Mouse (Mus musculus): Measurements from ENCODE around the gene Vpreb2. TPM values are rescaled to one million over a fixed set of nuclear protein-coding genes. Genes with fewer than 3 reads are reported as not detected.
"Not testable (repeated sequence)": the region's sequence is repeated elsewhere in the genome, so short reads cannot be mapped to it uniquely, and the experiment has no call there.

Vpreb2 gene
- not detected in 2 replicates for polyA plus RNA-seq (2012; rRNA removed)

DNA sequence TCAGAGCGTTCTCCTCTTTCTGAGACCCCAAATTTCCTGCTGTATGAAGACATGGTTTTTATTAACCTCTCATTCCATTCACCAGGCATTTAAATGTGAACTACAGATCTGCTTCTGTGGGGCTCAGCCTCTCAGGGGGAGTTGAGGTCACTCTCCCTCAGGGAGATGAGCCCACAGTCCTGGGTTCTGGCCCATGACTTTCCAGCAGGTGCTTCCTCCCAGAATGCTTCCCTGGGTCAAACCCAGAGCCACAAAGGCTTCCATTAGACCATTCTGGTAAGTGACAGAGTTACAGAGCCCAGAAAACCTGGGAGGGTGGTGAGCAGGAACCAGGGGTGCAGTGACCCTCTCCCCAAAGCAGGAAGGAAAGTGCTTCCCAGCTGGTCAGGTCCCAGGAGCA is at the start of gene Vpreb2:
Vpreb2 (plus strand) TSS at position 301 of the 400 bp plus-strand sequence.
- no peak for DNase-seq (ENCODE audit: low spot score)

DNA sequence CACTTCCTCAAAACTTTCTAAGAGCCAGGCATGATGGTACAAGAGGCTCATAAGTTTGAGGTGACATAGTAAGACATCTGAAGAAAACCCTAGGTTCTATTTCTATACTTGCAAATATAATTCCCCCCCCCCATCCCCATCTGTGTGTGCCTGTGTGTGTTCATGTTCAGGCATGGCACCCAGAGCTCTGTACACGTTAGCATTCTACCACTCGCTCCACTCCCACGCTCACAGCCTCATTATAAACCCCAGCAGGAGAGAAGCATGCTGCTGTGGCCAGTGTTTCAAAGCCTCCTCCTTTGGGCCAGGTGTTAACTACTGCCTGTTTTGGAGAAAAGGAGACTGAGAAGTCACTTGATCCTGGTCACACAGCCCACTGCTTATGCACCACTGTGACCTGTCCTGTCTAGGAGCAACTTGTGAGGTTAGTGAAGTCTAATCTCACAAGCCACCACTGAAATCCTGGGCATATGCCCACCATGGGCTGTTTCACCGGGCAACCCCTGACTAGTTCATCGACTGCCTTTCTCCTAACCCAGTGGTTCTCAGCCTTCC is 48.2 kb upstream of the Vpreb2 start:
- DNase-seq (ENCODE audit: low spot score): no peak

DNA sequence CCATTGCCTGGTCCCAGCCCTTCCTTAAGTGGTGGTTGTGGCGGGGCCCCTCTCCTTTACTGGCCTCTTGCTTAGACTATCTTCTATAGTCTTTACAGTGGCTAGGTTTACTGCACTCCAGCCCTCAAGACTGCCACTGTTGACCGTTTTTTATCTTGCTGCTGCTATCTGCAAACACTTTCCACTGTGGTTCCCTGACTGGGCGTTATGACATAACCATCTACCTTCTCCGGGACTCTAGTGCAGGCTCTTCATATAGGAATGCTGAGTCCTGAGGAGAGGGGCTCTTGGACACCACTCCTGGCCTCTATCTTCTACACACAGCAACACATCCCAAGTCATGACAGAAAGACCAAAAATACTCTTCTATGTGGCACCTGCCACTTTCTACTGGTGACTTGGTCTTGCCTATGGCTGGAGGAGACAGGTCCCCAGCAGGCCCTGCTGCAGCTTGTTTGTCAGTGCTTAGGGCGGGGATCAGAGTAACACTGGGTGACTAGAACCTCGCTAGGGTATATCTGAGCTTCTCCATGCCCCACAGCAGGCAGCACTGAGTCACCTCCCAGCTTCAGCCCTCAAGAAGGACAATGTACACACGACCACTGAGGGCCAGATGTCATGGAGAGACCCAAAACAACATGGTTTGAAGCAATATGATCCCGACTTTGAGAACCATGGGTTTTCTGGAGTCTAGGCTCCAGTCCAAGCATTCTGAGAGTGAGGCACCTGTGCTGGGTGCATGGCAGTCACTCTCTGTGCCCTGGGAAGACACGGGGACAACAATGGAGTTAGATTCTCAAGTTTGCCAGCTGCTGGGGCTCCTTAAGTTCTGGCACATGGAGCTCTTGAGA is 46.4 kb upstream of the Vpreb2 start:
- DNase-seq (ENCODE audit: low spot score): no peak

DNA sequence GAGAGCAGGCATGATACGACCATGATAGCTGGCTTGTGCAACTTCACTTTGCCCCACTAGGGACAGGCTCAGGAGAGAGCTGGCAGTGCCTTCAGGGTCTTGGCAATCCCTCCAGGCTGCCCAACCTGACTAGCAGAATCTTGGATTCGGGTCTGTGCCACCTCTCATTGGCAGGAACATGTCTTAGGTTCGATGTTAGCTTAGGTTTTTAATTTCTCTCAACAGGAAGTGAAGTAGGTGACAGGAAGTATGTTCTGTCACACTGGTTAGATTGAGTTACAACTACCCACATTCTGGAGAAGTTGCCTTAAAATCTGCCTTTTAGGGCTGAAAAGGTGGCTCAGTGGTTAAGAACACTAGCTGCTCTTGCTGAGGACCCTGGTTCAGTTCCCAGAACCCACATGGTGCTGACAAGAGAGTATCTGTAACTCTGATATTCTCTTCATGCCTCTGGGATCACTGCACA is 45.8 kb upstream of the Vpreb2 start:
- DNase-seq (ENCODE audit: low spot score): no peak

DNA sequence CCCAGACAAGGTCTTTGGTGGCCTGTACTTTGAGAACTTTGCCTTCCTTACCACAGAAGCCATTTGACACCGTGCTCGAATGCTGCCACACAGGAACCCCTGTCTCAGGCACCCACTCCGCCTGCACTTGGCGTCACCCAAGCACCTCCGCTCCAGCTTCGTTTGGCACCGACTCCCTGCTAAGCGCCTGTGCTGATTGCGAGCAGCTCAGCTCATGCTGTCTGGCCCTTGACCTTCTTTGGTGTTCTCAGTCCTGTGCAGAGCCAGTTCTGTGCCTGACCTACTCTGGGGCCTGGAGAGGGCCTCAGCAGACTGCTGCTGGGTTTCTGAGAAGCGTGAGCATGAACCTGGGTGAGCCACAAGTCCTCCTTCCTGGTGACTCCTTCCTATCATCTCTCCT is 43.5 kb upstream of the Vpreb2 start:
- DNase-seq (ENCODE audit: low spot score): no peak

DNA sequence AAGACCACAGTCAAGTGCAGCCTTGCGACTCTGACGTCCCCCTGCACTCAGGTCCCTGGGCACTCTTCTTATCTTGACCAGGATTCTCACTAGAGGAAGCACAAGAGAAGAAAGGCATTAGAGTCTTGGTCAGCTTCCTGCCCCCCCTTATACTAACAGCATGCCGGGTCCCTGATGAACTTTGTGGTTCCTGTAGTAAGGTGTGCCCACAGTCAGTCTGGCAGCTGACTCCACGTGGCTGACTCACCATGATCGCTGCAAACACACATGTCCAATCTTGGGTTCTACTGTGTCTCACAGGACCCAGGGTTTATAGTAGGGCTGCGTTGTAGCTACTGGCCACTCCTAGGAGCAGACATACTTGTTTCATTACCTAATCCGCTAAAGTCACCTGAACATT is 42.0 kb upstream of the Vpreb2 start:
- no peak for DNase-seq (ENCODE audit: low spot score)

DNA sequence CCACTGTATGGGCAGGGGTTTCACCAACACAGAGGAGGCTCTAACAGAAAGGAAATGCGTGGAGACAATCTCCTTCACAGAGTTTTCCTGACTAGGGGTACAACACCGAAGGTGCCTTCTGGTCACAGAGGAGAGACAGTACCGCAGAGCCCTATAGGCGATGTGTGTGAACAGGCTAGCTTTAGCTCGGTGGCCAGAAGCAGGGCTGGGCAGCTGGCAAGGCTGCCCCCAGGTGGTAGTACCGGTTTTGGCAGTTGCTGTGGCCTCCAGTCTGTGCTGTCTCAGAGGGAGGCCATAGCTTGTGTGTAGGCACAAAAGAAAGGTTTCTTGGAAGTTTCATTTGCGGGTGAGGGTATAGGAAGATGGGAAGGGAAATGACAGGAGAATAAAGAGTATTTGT is 41.4 kb upstream of the Vpreb2 start:
- DNase-seq (ENCODE audit: low spot score): no peak

DNA sequence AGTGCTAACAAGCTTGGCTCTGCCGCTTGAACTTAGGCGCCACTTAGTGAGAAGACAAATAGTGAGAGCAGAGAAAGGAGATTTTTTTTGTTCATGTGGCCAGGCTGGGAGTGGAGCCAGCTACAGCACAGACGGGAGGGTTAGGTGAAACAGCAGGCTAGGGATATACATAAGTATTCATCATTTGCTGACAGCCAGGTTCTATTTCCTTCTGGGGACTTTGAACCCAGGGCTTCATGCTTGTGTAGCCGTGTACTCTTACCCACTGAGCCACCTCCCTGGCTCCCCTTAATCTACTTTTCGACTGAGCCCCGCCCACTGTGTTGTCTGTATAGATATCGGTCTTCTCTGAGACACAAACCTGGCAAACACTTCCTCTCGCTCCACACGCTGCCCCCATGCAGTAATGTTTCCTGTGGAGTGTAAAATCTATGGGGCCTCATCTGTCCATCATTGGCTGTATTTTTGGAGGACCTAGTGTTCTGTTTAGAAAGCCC is 40.9 kb upstream of the Vpreb2 start:
- DNase-seq (ENCODE audit: low spot score): no peak

DNA sequence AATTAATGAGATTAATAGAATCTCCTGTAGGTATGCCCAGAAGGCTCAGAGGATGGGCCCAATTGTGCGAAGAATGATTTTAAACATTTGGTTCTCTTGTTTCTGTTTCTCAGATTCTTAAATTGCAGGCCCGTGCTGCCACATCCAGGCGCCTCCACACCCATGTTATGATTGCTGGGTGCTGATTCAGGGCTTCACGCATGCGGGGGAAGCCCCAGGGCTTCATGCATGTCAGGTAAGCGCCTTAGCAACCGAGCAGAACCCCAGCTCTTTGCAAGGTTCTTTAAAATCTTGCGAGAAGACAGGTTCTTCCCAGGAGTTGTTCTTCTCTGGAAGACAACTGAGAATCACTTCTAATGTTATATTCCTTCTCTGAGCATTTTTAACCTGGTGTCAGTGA is 36.8 kb upstream of the Vpreb2 start:
- no peak for DNase-seq (ENCODE audit: low spot score)

DNA sequence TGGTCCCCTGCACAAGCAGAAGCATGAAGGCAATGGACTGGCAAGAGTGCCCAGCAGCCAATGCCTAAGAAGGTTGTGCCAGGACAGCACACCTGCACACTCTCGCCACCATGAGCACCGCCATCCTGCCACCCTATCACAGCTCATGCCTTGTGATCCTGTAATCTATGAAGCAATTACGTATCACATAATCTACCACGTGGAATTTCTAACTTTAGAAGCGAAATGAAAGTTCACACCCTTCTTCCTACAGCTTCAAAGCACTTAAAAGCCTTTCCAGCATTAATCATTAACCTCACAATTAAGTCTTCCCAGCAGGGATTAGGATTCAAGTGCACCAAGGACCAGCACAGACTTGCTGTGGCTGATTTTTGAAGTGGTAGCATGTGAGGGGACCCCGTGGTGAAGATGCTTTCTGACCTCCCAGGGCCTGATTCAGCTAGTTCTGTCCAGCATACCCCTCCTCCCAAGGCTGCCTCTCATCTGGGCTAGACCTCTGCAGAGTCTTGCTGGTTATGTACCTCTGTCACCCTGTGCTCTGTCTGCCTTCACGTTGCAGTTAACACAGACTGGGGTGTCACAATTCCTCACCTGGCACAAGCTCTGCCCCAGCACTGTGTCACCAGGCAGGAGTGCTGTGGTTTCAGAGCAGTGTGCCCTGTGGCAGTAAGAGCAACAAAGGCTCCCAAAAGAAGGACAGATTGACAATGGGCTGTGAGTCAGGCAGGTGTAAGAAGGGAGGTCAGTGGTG is 35.0 kb upstream of the Vpreb2 start:
- DNase-seq (ENCODE audit: low spot score): no peak

DNA sequence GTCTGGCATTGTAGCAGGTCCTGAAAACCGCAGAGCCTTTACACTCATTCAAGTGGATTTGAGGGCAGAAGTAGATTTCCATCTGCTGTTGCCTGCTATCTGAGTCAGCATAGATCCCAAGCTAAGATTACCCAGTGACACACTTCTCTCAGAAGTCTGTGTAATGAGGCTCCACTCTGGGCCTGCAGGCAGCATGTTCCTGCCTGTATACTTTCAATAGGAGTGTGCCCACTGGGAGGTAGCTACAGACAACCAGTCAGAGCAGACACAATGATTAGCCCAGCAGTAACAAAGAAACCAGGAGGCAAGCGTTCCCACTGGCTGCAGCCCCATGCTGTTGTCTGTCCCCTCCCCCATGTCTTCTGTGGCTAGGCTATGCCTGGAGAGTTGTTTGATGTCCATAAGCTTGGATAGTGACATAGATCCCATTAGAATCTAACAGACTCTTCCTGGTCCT is 30.8 kb upstream of the Vpreb2 start:
- no peak for DNase-seq (ENCODE audit: low spot score)

DNA sequence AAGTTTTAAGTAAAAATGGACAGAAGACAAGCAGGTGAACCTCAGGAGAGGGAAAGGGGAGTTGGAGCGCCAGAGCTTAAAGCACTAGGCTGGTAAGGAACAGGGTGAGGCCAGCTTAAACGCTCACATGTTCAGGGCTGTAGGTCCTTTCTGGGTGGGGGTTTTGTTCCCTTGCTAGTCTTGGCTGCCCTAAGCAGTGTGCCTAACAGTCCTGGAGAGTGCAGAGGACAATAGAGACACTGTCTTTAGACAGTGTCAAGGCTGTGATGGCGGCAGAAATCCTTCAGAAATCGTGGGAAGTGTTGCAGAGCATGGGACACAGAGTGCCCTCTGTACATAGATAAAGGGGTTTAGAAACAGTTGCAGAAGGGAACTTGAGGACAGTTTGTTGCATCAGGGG is 30.2 kb upstream of the Vpreb2 start:
- no peak for DNase-seq (ENCODE audit: low spot score)

DNA sequence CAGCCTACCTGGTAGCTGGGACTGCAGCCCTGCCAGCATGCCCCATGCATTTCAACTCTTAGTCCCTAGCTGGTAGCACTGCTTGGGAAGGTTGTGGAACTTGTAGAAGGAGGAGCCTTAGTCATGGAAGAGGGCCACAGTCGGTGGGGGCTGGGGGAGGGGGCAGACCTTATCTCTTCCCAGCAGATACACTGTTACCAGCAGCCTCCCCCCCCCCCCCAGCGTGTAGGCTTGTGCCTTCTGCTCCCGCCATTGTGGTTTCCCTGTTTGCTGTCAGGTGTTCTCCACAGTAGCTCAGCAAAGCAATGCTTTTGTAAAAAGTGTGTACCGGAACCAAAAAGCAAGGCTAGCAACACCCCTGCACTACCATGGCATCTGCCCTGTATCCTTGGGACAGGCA is 28.6 kb upstream of the Vpreb2 start:
- DNase-seq (ENCODE audit: low spot score): no peak

DNA sequence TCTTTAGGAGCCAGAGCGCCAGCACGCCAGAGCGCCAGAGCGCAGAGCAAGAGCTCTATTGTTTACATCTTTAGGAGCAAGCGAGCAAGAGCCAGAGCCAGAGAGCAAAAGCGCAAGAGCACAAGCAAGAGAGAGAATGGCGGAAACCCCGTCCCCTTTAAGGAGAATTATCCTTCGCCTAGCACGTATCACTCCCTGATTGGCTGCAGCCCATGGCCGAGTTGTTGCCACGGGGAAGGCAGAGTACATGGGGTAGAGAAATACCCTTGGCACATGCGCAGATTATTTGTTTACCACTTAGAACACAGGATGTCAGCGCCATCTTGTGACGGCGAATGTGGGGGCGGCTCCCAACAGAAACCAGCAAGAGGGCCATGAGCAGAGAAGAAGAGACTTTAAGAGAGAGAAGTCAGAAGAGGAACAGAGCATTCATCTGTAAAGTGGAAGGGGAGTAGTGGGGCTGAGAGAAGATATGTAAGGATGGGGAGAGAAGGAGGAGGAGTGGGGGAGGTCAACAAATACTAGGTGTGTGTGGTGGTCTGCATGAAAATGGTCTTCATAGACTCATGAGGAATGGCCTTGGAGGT is 24.1 kb upstream of the Vpreb2 start:
- DNase-seq (ENCODE audit: low spot score): not testable (repeated sequence)

DNA sequence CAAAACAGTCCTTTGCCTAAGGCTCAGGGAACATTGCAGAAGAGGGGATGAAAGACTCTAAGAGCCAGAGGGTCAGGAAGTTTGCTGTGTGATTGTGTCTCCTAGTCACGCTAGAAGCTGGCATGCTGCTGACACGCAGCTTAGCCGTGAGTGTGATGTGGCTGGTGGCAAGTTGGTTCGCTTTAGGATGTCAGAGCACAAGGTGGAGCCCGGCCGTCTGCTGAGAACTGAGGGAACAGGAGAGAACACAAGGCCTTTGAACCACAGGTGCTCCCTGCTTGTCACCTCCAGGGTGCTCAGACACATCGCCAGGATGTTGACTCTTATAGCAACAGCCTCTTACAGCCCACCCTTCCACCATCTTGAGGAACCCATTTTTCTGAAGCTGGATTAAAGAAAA is 18.1 kb upstream of the Vpreb2 start:
- DNase-seq (ENCODE audit: low spot score): no peak

DNA sequence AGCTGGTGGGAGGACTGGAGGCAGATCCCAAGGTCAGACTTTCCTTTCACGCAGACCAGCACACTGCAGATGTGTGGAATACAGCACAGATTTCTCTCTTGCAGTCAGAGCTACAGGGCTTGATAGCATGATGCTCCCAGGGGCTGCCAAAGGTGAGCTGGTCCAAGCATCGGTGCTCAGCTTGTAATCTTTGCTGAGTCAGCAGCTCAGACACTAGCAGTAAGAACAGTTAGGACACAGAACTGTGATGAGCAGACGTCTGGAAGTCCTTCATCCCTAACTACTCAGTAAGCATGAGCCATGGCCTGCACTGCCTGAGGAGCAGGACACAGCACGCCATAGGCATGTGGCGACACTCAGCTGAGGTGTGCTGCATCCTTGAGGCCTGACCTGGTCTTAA is 8.4 kb upstream of the Vpreb2 start:
- DNase-seq (ENCODE audit: low spot score): no peak

DNA sequence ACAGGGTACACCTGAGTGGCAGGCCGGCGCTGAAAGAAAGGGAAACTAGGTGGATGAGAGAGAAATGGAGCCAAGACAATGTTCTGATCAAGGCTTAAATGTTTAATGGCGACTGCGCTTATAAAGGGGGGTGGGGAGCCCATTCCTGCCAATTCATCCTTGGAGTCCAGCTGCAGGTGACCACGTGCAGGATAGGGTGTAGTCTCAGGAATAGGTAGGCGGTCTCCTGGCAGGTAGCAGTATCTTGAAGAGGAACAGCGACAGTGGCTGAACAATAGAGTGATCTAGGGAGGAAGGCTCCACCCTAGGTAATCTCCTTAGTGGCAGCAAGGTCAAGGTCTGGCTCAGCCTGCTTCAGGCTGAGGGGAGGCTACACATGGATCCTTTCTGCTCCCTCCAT is 2.4 kb upstream of the Vpreb2 start:
- DNase-seq (ENCODE audit: low spot score): not testable (repeated sequence)

DNA sequence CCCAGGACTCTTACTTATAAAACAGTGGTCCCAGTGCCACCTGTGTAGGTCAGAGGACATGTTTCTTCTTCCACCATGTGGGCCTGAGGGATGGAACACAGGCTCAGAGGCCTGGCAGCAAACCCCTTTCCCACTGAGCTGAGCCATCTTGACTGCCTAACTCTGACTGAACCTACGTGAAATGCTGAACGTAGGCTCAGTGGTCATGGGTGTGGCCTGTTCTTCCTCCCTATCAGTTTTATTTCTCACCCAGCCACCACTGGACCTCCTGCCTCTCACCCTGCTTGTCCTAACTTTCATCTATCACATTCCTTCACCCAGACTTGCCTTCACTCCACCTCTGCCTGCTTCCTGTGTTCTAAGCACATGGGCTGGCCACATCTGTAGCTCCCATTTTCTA is 3.0 kb downstream of the Vpreb2 start:
- no peak for DNase-seq (ENCODE audit: low spot score)

DNA sequence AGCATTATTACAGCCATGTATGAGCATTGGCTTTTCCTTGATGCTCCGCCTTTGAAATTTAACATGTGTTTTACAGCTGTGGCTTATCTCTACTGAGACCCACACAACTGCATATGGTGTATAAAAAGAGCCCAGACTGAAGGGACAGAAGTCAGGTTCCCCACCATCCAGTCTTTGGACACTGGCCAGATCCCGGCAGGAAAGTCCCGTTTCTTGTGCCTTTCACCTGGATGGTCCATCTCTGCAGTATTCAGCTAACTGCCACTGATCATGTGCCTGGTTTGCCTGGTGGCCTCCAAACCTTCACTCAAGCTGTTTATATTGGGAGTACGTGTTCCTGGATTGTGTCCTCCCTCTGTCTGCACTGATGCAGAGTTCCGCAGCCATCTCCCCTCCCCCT is 4.0 kb downstream of the Vpreb2 start:
- DNase-seq (ENCODE audit: low spot score): no peak

DNA sequence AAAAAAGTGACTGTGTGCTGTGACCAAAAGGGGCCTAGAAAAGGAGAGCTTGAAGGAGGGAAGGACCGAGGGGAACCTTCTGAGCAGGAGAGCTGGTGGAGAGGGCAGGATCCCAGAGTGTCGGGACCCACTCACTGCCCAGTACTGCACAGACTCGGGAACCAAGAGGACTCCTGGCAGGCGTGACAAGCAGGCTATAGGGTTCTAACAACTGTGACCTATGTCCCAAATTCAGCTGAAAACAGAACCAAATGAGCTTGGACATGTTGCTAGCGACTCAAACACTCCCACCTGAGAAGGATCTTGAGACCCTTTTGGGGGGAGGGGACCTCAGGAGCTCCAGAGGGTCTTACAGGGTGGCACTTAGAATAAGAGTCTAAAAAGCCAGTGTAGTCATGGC is 4.8 kb downstream of the Vpreb2 start:
- DNase-seq (ENCODE audit: low spot score): no peak

DNA sequence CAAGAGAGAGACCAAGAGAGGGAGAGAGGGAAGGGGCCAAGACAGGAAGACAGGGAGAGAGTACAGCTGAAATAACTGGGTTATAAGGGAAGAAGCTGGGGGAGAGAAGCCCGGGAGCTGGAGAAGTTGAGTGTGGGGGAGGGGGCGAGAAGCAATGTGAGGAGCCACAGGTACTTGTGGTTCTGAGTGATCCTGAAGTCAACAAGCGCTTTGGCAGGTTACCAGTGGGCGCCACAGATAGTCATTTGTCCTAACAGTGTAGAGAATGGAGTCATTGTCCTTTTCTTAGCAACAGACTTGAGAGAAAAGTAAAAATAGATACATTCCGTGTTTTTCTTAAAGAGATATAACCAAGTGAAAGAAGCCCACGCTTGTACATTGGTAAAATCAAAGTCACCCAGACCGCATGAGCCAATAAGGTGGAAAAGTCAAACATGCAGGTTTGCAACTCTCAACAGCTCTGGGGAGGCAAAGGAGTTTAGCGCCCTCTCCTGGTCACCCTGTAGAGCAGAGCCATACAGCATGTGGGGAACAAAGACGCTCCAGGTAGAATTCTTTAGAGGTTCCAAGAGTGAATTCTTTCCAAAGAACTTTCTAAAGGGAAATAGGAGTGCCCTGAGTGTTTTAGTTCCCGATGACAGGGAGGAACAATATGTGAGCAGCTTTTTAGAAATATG is 6.4 kb downstream of the Vpreb2 start:
- no peak for DNase-seq (ENCODE audit: low spot score)

DNA sequence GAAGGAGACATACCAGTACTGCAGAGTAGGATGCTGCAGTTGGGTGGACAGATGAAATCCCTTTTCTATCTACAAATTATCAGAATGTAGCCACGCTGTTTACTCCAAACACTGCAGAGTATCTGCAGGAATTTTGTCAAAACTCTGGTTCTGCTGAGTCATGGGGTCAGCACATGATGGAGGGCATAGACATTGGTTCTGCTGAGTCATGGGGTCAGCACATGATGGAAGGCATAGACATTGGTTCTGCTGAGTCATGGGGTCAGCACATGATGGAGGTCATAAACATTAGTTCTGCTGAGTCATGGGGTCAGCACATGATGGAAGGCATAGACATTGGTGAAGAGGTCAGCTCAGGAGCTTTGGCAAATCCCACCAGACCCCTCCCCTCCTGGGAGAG is 7.5 kb downstream of the Vpreb2 start:
- no peak for DNase-seq (ENCODE audit: low spot score)
